Mouse (Mus musculus) lung, postnatal 10 days (tissue): ENCODE data around the gene Tnrc6c.

Experiments used
- DNase-seq: peaks from one replicate; pipeline ENCODE4 v3.0.0; 2021

Tnrc6c gene

GRCm38 (mm10) chr11:117653491-117654351 is at the start of gene Tnrc6c:
Gene Tnrc6c (plus strand): TSS chr11:117654289.
- DNase-seq: peak; percentile 80

- DNase-seq: no peak
Observed at GRCm38 (mm10) chr11:117606137-117606536, 48.0 kb upstream of the Tnrc6c start.

- DNase-seq: peak; percentile 66
Observed at GRCm38 (mm10) chr11:117606605-117607203, 47.4 kb upstream of the Tnrc6c start.

- no peak for DNase-seq
Observed at GRCm38 (mm10) chr11:117608141-117608789, 45.8 kb upstream of the Tnrc6c start.

- DNase-seq: no peak
Observed at GRCm38 (mm10) chr11:117608976-117609375, 45.1 kb upstream of the Tnrc6c start.

- DNase-seq: no peak
Observed at GRCm38 (mm10) chr11:117610589-117610988, 43.5 kb upstream of the Tnrc6c start.

- DNase-seq: peak; percentile 85
Observed at GRCm38 (mm10) chr11:117611068-117611467, 43.0 kb upstream of the Tnrc6c start.

GRCm38 (mm10) chr11:117611860-117612259 is 42.2 kb upstream of the Tnrc6c start:
- no peak for DNase-seq

GRCm38 (mm10) chr11:117612885-117613284 is 41.2 kb upstream of the Tnrc6c start:
- DNase-seq: no peak

- DNase-seq: no peak
Observed at GRCm38 (mm10) chr11:117617368-117617908, 36.7 kb upstream of the Tnrc6c start.

- peak; percentile 61 for DNase-seq
Observed at GRCm38 (mm10) chr11:117618214-117618613, 35.9 kb upstream of the Tnrc6c start.

GRCm38 (mm10) chr11:117618774-117619173 is 35.3 kb upstream of the Tnrc6c start:
- no peak for DNase-seq

- DNase-seq: no peak
Observed at GRCm38 (mm10) chr11:117619581-117619980, 34.5 kb upstream of the Tnrc6c start.

GRCm38 (mm10) chr11:117625196-117625595 is 28.9 kb upstream of the Tnrc6c start:
- no peak for DNase-seq

GRCm38 (mm10) chr11:117626557-117626956 is 27.5 kb upstream of the Tnrc6c start:
- DNase-seq: peak; percentile 53

- DNase-seq: no peak
Observed at GRCm38 (mm10) chr11:117627060-117627562, 27.0 kb upstream of the Tnrc6c start.

GRCm38 (mm10) chr11:117627746-117628311 is 26.3 kb upstream of the Tnrc6c start:
- DNase-seq: no peak

GRCm38 (mm10) chr11:117628312-117628779 is 25.7 kb upstream of the Tnrc6c start:
- DNase-seq: peak; percentile 60

- no peak for DNase-seq
Observed at GRCm38 (mm10) chr11:117629865-117630264, 24.2 kb upstream of the Tnrc6c start.

- no peak for DNase-seq
Observed at GRCm38 (mm10) chr11:117630868-117631565, 23.1 kb upstream of the Tnrc6c start.

GRCm38 (mm10) chr11:117633310-117633709 is 20.8 kb upstream of the Tnrc6c start:
- no peak for DNase-seq

GRCm38 (mm10) chr11:117638386-117638785 is 15.7 kb upstream of the Tnrc6c start:
- no peak for DNase-seq
